8 mouse cellular contexts compared by ENCODE assay signal in the genomic region with DNA sequence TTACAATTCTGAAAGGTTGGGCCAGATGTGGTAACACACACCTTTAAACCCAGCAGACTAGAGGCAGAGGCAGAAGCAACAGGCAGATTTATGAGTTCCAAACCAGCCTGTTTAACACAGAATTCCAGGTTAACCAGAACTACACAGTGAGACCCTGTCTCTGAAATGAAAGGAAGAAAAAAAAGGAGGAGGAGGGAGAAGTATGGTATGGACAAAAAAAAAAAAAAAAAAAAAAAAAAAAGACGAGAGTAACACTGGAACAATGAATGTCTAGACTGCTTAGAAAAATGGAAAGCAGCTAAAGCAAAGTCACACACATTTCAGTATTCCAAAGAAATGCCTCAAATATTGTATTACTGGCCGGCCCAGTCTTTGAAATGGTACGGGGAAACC. TPM values are rescaled to one million over a fixed set of nuclear protein-coding genes. Genes with fewer than 3 reads are reported as not detected.
DNase-seq lines count a peak whose midpoint lies in the region; ATAC-seq and TF ChIP-seq lines count a peak whose summit lies in the region.

No protein-coding gene starts in this region.

- H3K4me2 ChIP-seq in forebrain, embryonic 12.5 days: peak overlapping the region; percentile 82
- H3K4me2 ChIP-seq in liver, embryonic 14.5 days (ENCODE audit: low read depth): peak overlapping the region; percentile 86

- H3K79me2 ChIP-seq in heart, adult 2 months (replicated peaks; ENCODE audit: control insufficient read depth, insufficient read depth, low read length): no peaks in the 10 kb centered on the region; the same call in 1 of the 2 replicates

- H3K27ac ChIP-seq in heart, adult 2 months: no peak overlapping the region; the same call in 1 of the 2 replicates
- H3K27ac ChIP-seq in forebrain, embryonic 12.5 days: no peak overlapping the region
- H3K27ac ChIP-seq in liver, embryonic 14.5 days: no peak overlapping the region

- peak overlapping the region; percentile 85 for H3K9ac ChIP-seq in heart, adult 2 months (ENCODE audit: low read depth, low read length)
- peak overlapping the region; percentile 75 for H3K9ac ChIP-seq in forebrain, embryonic 12.5 days
- H3K9ac ChIP-seq in liver, embryonic 14.5 days (replicated peaks): peak overlapping the region; percentile 69

- no peak for TF ChIP-seq EP300 in heart, adult 2 months (IDR thresholded peaks at IDR 0.05; ENCODE audit: insufficient read depth, low read depth, low read length)
- TF ChIP-seq EP300 in liver, embryonic 14.5 days (IDR thresholded peaks at IDR 0.05; ENCODE audit: low read depth): no peak

- 4% methylated on average over 3 of the region's 3 CpGs for whole genome bisulfite sequencing in heart, adult 2 months
- 4% methylated on average over 3 of the region's 3 CpGs for WGBS in forebrain, embryonic 12.5 days
- 7% methylated on average over 3 of the region's 3 CpGs for WGBS in liver, embryonic 14.5 days (ENCODE audit: insufficient replicate concordance)

- DNase-seq in heart, adult 2 months: no peak
- DNase-seq in heart, postnatal 25 days (ENCODE audit: low spot score): no peak
- DNase-seq in 3T3-L1 (ENCODE audit: low read depth, low spot score): peak; percentile 19
- DNase-seq in liver, embryonic 14.5 days (ENCODE audit: low read depth in 3 of 3, low spot score in 3 of 3): no peak
- no peak for DNase-seq in gastrocnemius, adult 18-20 months (ENCODE audit: low spot score)
- DNase-seq in thymus, postnatal 36 days: no peak
- no peak for DNase-seq in frontal cortex, postnatal 25 days (ENCODE audit: low spot score in 2 of 2)

- TF ChIP-seq POLR2A in heart, adult 2 months (IDR thresholded peaks at IDR 0.05; ENCODE audit: insufficient read depth, low read depth, low read length): no peak

- no peaks in the 10 kb centered on the region for H3K27me3 ChIP-seq in heart, adult 2 months (ENCODE audit: control insufficient read depth, insufficient read depth, low read length)
- no peaks in the 10 kb centered on the region for H3K27me3 ChIP-seq in forebrain, embryonic 12.5 days
- no peaks in the 10 kb centered on the region for H3K27me3 ChIP-seq in liver, embryonic 14.5 days (ENCODE audit: control insufficient read depth, insufficient read depth, low read length)

- no peaks in the 10 kb centered on the region for H3K9me3 ChIP-seq in forebrain, embryonic 12.5 days
- no peaks in the 10 kb centered on the region for H3K9me3 ChIP-seq in liver, embryonic 14.5 days (ENCODE audit: control insufficient read depth, low read length)

- intact Hi-C loops in heart, adult 2 months (cut with DNase I): loop anchor here (2.0 to 5.0 kb wide), 3 partner anchors 64 to 618 kb away; partner anchors contain the start of genes Ergic2 and Sinhcaf
- intact Hi-C loops in heart, postnatal 25 days (cut with DNase I): loop anchor here (5.0 kb wide), 3 partner anchors 67 to 618 kb away; partner anchors contain the start of genes Amn1, Caprin2 and Ergic2

- H3K4me1 ChIP-seq in heart, adult 2 months (ENCODE audit: control insufficient read depth, insufficient read depth, low read length): peaks cover 1% of the 10 kb centered on the region; the same call in 1 of the 2 replicates
- peaks cover 20% of the 10 kb centered on the region for H3K4me1 ChIP-seq in forebrain, embryonic 12.5 days
- H3K4me1 ChIP-seq in liver, embryonic 14.5 days (replicated peaks; ENCODE audit: control insufficient read depth in 2 of 2, insufficient read depth in 2 of 2, low read length in 1 of 2): peaks cover 7 to 10% of the 10 kb centered on the region in 2 experiments

- peak overlapping the region; percentile 51 for H3K4me3 ChIP-seq in heart, adult 2 months
- peak overlapping the region; percentile 78 for H3K4me3 ChIP-seq in forebrain, embryonic 12.5 days (replicated peaks)
- H3K4me3 ChIP-seq in liver, embryonic 14.5 days (ENCODE audit: insufficient read depth in 1 of 2, low read depth in 2 of 2, low read length in 2 of 2): peak overlapping the region; percentile 80 to 81

- H3K36me3 ChIP-seq in heart, adult 2 months (ENCODE audit: control insufficient read depth, insufficient read depth, low read length): no peaks in the 10 kb centered on the region; the same call in 1 of the 2 replicates
- no peaks in the 10 kb centered on the region for H3K36me3 ChIP-seq in forebrain, embryonic 12.5 days (replicated peaks)
- no peaks in the 10 kb centered on the region; the same call in 1 of the 2 replicates for H3K36me3 ChIP-seq in liver, embryonic 14.5 days (replicated peaks; ENCODE audit: control insufficient read depth, insufficient read depth, low read depth)

- no peak for ATAC-seq in forebrain, embryonic 12.5 days (ENCODE audit: low FRiP score)
- ATAC-seq in liver, embryonic 14.5 days (ENCODE audit: insufficient read depth): no peak

- no peak for TF ChIP-seq CTCF in heart, adult 2 months (IDR thresholded peaks at IDR 0.05)
- TF ChIP-seq CTCF in liver, embryonic 14.5 days (IDR thresholded peaks at IDR 0.05; ENCODE audit: low read depth): no peak

RNA-seq across cellular contexts. Expression of gene Ipo8, which starts 0.9 kb away (rescaled TPM):
- 10 to 100 TPM; 21.8 to 23.6 TPM for total RNA-seq in heart, adult 2 months (2021)
- polyA plus RNA-seq in heart, adult 2 months (2012; rRNA removed): 9.9 and 17.5 TPM in 2 replicates
- 10 to 100 TPM; 22.7 to 23.9 TPM for total RNA-seq in heart, postnatal 25 days (2021)
- 31.7 and 34.6 TPM in 2 replicates for polyA plus RNA-seq in forebrain, embryonic 12.5 days (2016; fragmentation: Nextera tagmentation; extraction: Ambion mirVana)
- polyA plus RNA-seq in liver, embryonic 14.5 days (2012; rRNA removed): 3.5 and 5.0 TPM in 2 replicates
- 4.8 and 5.5 TPM in 2 replicates for polyA plus RNA-seq in liver, embryonic 14.5 days (2014; fragmentation: Nextera tagmentation; extraction: Ambion mirVana)
- 10 to 100 TPM; 15.1 to 16.0 TPM for total RNA-seq in gastrocnemius, adult 18-20 months (2021)
